Mouse (Mus musculus): ENCODE data around the gene Myo1h. TPM values are rescaled to one million over a fixed set of nuclear protein-coding genes. Genes with fewer than 3 reads are reported as not detected.

Gene Myo1h
- polyA plus RNA-seq, 2 experiments, result 0.19 to 0.44 TPM

GRCm38 (mm10) chr5:114261494-114261893, 27.5 kb upstream of the Myo1h start:
- Histone ChIP-seq H3K9me3 (ENCODE audit: control insufficient read depth, low read length) (no peaks in the 10 kb centered on the region), H3K4me1 (replicated peaks; ENCODE audit: control insufficient read depth in 2 of 2, insufficient read depth in 2 of 2, low read length in 1 of 2) (no peaks in the 10 kb centered on the region), H3K36me3 (replicated peaks; ENCODE audit: control insufficient read depth, insufficient read depth, low read depth) (no peaks in the 10 kb centered on the region), H3K4me3 (ENCODE audit: insufficient read depth in 1 of 2, low read depth in 2 of 2, low read length in 2 of 2) (no peak overlapping the region), H3K27me3 (ENCODE audit: control insufficient read depth, insufficient read depth, low read length) (no peaks in the 10 kb centered on the region), H3K27ac (no peak overlapping the region), H3K9ac (replicated peaks) (no peak overlapping the region), H3K4me2 (ENCODE audit: low read depth) (no peak overlapping the region)
- ATAC-seq (ENCODE audit: insufficient read depth) (no peak), DNase-seq (ENCODE audit: low read depth in 3 of 3, low spot score in 3 of 3) (no peak)
- TF ChIP-seq EP300 (IDR thresholded peaks at IDR 0.05; ENCODE audit: low read depth) (no peak), CTCF (IDR thresholded peaks at IDR 0.05; ENCODE audit: low read depth) (no peak)

- Histone ChIP-seq H3K4me2 (ENCODE audit: low read depth) (no peak overlapping the region), H3K36me3 (replicated peaks; ENCODE audit: control insufficient read depth, insufficient read depth, low read depth) (no peaks in the 10 kb centered on the region), H3K9me3 (ENCODE audit: control insufficient read depth, low read length) (no peaks in the 10 kb centered on the region), H3K27me3 (ENCODE audit: control insufficient read depth, insufficient read depth, low read length) (no peaks in the 10 kb centered on the region), H3K9ac (replicated peaks) (no peak overlapping the region), H3K4me3 (ENCODE audit: insufficient read depth in 1 of 2, low read depth in 2 of 2, low read length in 2 of 2) (no peak overlapping the region), H3K27ac (no peak overlapping the region), H3K4me1 (replicated peaks; ENCODE audit: control insufficient read depth in 2 of 2, insufficient read depth in 2 of 2, low read length in 1 of 2) (no peaks in the 10 kb centered on the region)
- WGBS (ENCODE audit: insufficient replicate concordance), result 61% methylated on average over 8 of the region's 8 CpGs
- DNase-seq (ENCODE audit: low read depth in 3 of 3, low spot score in 3 of 3), result no peak
- TF ChIP-seq CTCF (IDR thresholded peaks at IDR 0.05; ENCODE audit: low read depth) (no peak), EP300 (IDR thresholded peaks at IDR 0.05; ENCODE audit: low read depth) (no peak)
- no peak for ATAC-seq (ENCODE audit: insufficient read depth)
Measured at GRCm38 (mm10) chr5:114264030-114264459, 24.9 kb upstream of the Myo1h start.

GRCm38 (mm10) chr5:114264791-114265190, 24.2 kb upstream of the Myo1h start:
- no peaks in the 10 kb centered on the region for H3K9me3 ChIP-seq (ENCODE audit: control insufficient read depth, low read length)
- H3K27me3 ChIP-seq (ENCODE audit: control insufficient read depth, insufficient read depth, low read length), result no peaks in the 10 kb centered on the region
- H3K4me3 ChIP-seq (ENCODE audit: insufficient read depth in 1 of 2, low read depth in 2 of 2, low read length in 2 of 2), result no peak overlapping the region
- H3K27ac ChIP-seq, result no peak overlapping the region
- DNase-seq (ENCODE audit: low read depth in 3 of 3, low spot score in 3 of 3) (no peak), ATAC-seq (ENCODE audit: insufficient read depth) (no peak)
- WGBS (ENCODE audit: insufficient replicate concordance), result 55% methylated on average over 8 of the region's 8 CpGs
- H3K4me2 ChIP-seq (ENCODE audit: low read depth), result no peak overlapping the region
- TF ChIP-seq EP300 (IDR thresholded peaks at IDR 0.05; ENCODE audit: low read depth), result no peak
- TF ChIP-seq CTCF (IDR thresholded peaks at IDR 0.05; ENCODE audit: low read depth), result no peak
- no peak overlapping the region for H3K9ac ChIP-seq (replicated peaks)
- no peaks in the 10 kb centered on the region for H3K4me1 ChIP-seq (replicated peaks; ENCODE audit: control insufficient read depth in 2 of 2, insufficient read depth in 2 of 2, low read length in 1 of 2)
- no peaks in the 10 kb centered on the region for H3K36me3 ChIP-seq (replicated peaks; ENCODE audit: control insufficient read depth, insufficient read depth, low read depth)

GRCm38 (mm10) chr5:114268646-114269045, 20.3 kb upstream of the Myo1h start:
- TF ChIP-seq EP300 (IDR thresholded peaks at IDR 0.05; ENCODE audit: low read depth) (no peak), CTCF (IDR thresholded peaks at IDR 0.05; ENCODE audit: low read depth) (no peak)
- Histone ChIP-seq H3K4me1 (replicated peaks; ENCODE audit: control insufficient read depth in 2 of 2, insufficient read depth in 2 of 2, low read length in 1 of 2) (no peaks in the 10 kb centered on the region), H3K27me3 (ENCODE audit: control insufficient read depth, insufficient read depth, low read length) (peaks cover 23% of the 10 kb centered on the region), H3K27ac (no peak overlapping the region), H3K4me3 (ENCODE audit: insufficient read depth in 1 of 2, low read depth in 2 of 2, low read length in 2 of 2) (no peak overlapping the region), H3K9ac (replicated peaks) (no peak overlapping the region), H3K36me3 (replicated peaks; ENCODE audit: control insufficient read depth, insufficient read depth, low read depth) (no peaks in the 10 kb centered on the region), H3K9me3 (ENCODE audit: control insufficient read depth, low read length) (no peaks in the 10 kb centered on the region), H3K4me2 (ENCODE audit: low read depth) (no peak overlapping the region)
- ATAC-seq (ENCODE audit: insufficient read depth) (no peak), DNase-seq (ENCODE audit: low read depth in 3 of 3, low spot score in 3 of 3) (no peak)
- 30% methylated on average over 7 of the region's 7 CpGs for WGBS (ENCODE audit: insufficient replicate concordance)

- TF ChIP-seq CTCF (IDR thresholded peaks at IDR 0.05; ENCODE audit: low read depth) (no peak), EP300 (IDR thresholded peaks at IDR 0.05; ENCODE audit: low read depth) (no peak)
- no peaks in the 10 kb centered on the region for H3K4me1 ChIP-seq (replicated peaks; ENCODE audit: control insufficient read depth in 2 of 2, insufficient read depth in 2 of 2, low read length in 1 of 2)
- no peak overlapping the region for H3K9ac ChIP-seq (replicated peaks)
- ATAC-seq (ENCODE audit: insufficient read depth) (no peak), DNase-seq (ENCODE audit: low read depth in 3 of 3, low spot score in 3 of 3) (no peak)
- no peak overlapping the region for H3K4me2 ChIP-seq (ENCODE audit: low read depth)
- peaks cover 32% of the 10 kb centered on the region for H3K27me3 ChIP-seq (ENCODE audit: control insufficient read depth, insufficient read depth, low read length)
- no peaks in the 10 kb centered on the region for H3K36me3 ChIP-seq (replicated peaks; ENCODE audit: control insufficient read depth, insufficient read depth, low read depth)
- WGBS (ENCODE audit: insufficient replicate concordance), result 31% methylated on average over 7 of the region's 7 CpGs
- no peak overlapping the region for H3K4me3 ChIP-seq (ENCODE audit: insufficient read depth in 1 of 2, low read depth in 2 of 2, low read length in 2 of 2)
- H3K9me3 ChIP-seq (ENCODE audit: control insufficient read depth, low read length), result no peaks in the 10 kb centered on the region
- H3K27ac ChIP-seq, result no peak overlapping the region
Measured at GRCm38 (mm10) chr5:114269499-114269898, 19.5 kb upstream of the Myo1h start.

All from liver, embryonic 14.5 days (tissue).